27 mouse cellular contexts compared by ENCODE assay signal in genomic region chr1:165803107-165803506, GRCm38 (mm10). TPM values are rescaled to one million over a fixed set of nuclear protein-coding genes. Genes with fewer than 3 reads are reported as not detected.
A peak's percentile ranks its signal among the peaks of the same experiment; 100 is the strongest.
DNase-seq lines count a peak whose midpoint lies in the region; ATAC-seq lines count a peak whose summit lies in the region.
"Had no signal": no experiment of that assay in that cellular context is flagged by ENCODE, and none has a peak within 500 bp of the region (broad histone marks: within the 10 kb centered on the region; RNA-seq: fewer than 3 reads in every experiment).

No protein-coding gene starts in this region.

- peak; percentile 53 for ATAC-seq in CD4-positive, CD25-positive, alpha-beta regulatory T cell, adult 4 months
- no peak for ATAC-seq in granulocyte monocyte progenitor cell, adult 5-6 weeks (replicated peaks; ENCODE audit: poor library complexity, severe bottlenecking)
- ATAC-seq: forebrain, postnatal 0 days; hindbrain, embryonic 16.5 days; intestine, embryonic 16.5 days; liver, embryonic 12.5 days; liver, postnatal 0 days; Patski had no signal

- DNase-seq in induced T-regulatory cell, adult 2 months (ENCODE audit: low read depth), result peak; percentile 81
- DNase-seq in thymus, postnatal 0 days (ENCODE audit: low spot score), result peak; percentile 80
- DNase-seq in thymus, postnatal 4 days, result peak; percentile 79
- no peak for DNase-seq in lung, postnatal 4 days
- no peak for DNase-seq in gastrocnemius, postnatal 10 days
- DNase-seq: adrenal gland, adult 2 months; B cell, adult 2 months; cerebellum, adult 2 months; cerebellum, postnatal 25 days; forebrain, postnatal 0 days; gastrocnemius, postnatal 14 days; heart, adult 11 months; kidney, adult 8-10 months; kidney, postnatal 14 days; layer of hippocampus, postnatal 36 days; left cerebral cortex, postnatal 4 days; liver, postnatal 0 days; lung, postnatal 36 days; right cerebral cortex, postnatal 14 days had no signal

RNA-seq across cellular contexts. Expression of gene Cd247, which starts 14.6 kb away (rescaled TPM):
- polyA plus RNA-seq in CD4-positive, CD25-positive, alpha-beta regulatory T cell, adult 4 months (2017; shearing (Covaris generic)), result 100 to 1,000 TPM; 443 to 540 TPM
- polyA plus RNA-seq in thymus, postnatal 0 days (2015; fragmentation: Nextera tagmentation; extraction: Ambion mirVana), result 282 TPM in 2 replicates
- 1 to 10 TPM; 1.6 to 1.9 TPM for total RNA-seq in gastrocnemius, postnatal 10 days (2021)
- total RNA-seq in granulocyte monocyte progenitor cell, adult 5-6 weeks (2014; fragmentation: Nextera tagmentation), result not detected in 2 replicates
- 0.26 and 0.56 TPM in 2 replicates for total RNA-seq in granulocyte monocyte progenitor cell, adult 5-6 weeks (2017)
- total RNA-seq: layer of hippocampus, postnatal 36 days; midbrain, postnatal 0 days had no signal
- polyA plus RNA-seq: myocyte had no signal

RNA-seq across cellular contexts. Expression of gene Creg1, which starts 39.6 kb away (rescaled TPM):
- polyA plus RNA-seq in CD4-positive, CD25-positive, alpha-beta regulatory T cell, adult 4 months (2017; shearing (Covaris generic)), result 10 to 100 TPM; 17.4 to 25.9 TPM
- polyA plus RNA-seq in thymus, postnatal 0 days (2015; fragmentation: Nextera tagmentation; extraction: Ambion mirVana), result 70.5 and 73.3 TPM in 2 replicates
- 10 to 100 TPM; 37.2 to 42.5 TPM for total RNA-seq in gastrocnemius, postnatal 10 days (2021)
- 133 and 240 TPM in 2 replicates for total RNA-seq in granulocyte monocyte progenitor cell, adult 5-6 weeks (2014; fragmentation: Nextera tagmentation)
- total RNA-seq in granulocyte monocyte progenitor cell, adult 5-6 weeks (2017), result 110 and 206 TPM in 2 replicates

Comparison
In these comparisons a context has a peak if more than half of its experiments do, and no peak if none do; other contexts are left out.
1. DNase-seq: peak in induced T-regulatory cell, adult 2 months (single experiment), thymus, postnatal 0 days (single experiment) and thymus, postnatal 4 days (single experiment); none in lung, postnatal 4 days (0 of 2) and gastrocnemius, postnatal 10 days (single experiment).